Mouse (Mus musculus) megakaryocyte, embryonic 14.5 days (primary cell): Measurements from ENCODE around the gene Bnipl.

Experiments
- FLI1 ChIP-seq: IDR thresholded peaks from 2 replicates; pipeline ENCODE4 v1.6.1; 2012; ENCODE audit warnings: low read length, inconsistent platforms, mixed read lengths
- GATA1 ChIP-seq: IDR thresholded peaks from 3 replicates; pipeline ENCODE4 v1.6.1; 2012; ENCODE audit warnings: mixed read lengths, low read length, inconsistent platforms, borderline replicate concordance

DNA sequence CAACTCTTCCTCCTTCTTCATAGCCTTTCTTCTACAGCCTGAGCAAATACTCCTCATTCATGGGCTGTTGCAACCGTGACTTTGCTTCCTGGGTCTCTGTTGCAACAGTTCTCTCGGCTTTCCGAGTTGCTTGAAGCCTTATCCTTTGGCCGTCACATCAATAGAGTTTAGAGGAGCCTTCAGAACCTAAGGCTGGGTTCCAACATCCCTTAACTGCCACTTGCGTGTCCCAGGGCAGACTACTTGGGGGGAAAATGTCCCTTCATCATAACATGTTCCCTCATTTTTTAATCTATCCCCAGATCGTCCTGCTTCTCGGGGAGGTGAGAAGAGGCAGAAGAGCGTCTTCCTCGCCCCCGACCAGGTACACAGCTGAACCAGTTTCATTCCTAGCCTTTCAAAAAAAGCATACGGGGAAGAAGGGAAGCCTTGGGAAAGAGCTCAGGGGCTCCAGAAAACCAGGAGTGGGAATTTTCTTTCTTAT, 31.4 kb upstream of the Bnipl start:
- TF ChIP-seq FLI1, result no peak
- no peak for TF ChIP-seq GATA1
